Mouse (Mus musculus): ENCODE results near the gene Mcur1.
A peak's percentile ranks its signal among the peaks of the same experiment; 100 is the strongest.

Gene Mcur1

DNA sequence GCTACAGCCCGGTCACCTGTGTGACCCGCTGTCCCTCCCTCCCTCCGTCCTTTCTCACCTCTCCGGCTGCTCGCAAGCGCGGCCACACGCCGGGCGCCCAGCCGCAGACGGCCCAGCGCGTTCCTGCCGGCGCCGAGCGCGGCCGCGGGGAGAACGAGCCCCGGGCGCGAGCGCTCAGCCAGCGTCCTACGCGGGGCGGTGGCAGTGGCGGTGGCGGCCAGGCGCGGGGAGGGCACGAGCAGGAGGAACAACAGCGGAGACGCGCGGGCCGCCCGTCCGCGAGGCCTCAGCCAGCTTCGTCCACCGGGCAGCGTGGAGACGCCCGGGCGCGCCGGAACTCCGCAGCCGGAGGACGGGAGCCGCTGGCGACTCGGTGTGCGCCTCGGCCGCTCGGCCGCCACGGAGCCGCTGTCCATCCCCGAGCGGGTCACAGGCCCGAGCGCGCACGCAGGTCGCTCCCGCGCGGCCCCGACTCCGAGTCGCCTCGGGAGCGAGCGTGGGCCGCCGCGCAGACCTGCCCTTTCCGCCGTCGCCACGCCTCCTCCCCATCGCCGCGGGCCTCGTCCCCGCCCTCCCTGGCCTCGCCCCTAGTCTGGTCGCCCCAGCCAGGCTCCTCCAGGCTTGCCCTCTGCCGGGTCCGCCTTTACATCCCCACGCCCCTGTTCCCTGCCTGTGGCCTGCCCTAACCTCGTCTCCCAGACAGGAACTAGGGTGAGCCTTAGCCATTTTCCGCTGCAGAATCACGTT is at the start of gene Mcur1:
Mcur1 (minus strand) TSS at position 481 of the 747 bp plus-strand sequence.
- DNase-seq: peak; percentile 100

DNA sequence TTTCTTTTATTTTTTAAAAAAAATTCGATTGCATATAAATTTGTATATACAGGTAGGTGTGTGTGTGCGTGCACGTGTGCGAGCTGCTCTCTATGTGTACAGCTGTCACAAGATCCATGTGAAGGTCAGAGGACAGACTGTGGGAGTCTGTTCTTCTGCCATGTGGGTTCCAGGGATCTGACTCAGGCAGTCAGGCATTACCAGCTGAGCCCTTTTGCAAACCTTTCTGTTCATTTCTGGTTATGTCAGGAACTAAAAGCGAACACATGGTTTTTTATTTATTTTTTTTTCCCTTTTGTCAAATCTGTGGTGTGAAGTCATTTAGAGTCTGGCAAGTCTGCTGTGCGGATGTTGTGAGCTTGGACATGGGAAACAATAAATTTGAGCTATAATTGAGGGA is 48.9 kb upstream of the Mcur1 start:
- no peak for DNase-seq

- no peak for DNase-seq
These were observed 43.1 kb upstream of the Mcur1 start for GRCm38 (mm10) chr13:43603042-43603441.

GRCm38 (mm10) chr13:43602440-43602839 is 42.4 kb upstream of the Mcur1 start:
- no peak for DNase-seq

DNA sequence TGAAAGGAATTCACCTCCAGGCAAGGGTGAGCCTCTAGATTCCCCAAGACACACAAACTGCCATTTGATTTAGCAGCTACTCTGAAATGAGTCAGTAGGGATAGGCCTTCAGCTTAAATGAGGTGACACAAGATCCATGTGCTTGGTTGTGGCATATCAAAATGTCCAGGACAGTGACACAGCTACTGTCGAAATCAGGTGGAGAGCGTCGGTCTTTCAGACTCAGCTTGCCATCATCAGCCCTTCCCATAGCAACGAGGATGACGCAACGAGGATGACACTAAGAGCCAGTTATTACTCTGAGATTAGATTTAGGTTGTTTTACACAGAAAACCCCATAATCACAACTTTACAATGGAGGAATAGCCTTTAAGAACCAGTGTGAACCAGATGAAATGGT is 41.0 kb upstream of the Mcur1 start:
- DNase-seq: no peak

DNA sequence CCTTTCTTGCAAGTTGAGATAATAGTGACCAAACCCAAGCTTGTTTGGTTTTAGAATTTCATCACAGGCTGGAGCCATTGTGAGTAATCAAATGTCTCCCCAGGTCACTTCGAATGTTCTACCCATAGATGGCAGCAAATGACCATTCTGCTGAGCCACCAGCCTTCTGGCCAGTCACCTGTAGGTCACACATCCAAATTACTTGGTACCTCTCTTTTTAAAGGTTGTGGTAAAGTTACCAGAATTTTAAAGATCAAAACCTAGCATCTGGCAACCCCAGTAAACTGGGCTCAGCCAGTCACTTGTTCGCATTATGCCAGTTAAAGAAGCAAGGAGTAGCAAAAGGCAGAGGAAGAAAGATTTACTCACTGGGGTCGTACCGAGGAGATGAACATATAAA is 35.9 kb upstream of the Mcur1 start:
- peak; percentile 85 for DNase-seq

DNA sequence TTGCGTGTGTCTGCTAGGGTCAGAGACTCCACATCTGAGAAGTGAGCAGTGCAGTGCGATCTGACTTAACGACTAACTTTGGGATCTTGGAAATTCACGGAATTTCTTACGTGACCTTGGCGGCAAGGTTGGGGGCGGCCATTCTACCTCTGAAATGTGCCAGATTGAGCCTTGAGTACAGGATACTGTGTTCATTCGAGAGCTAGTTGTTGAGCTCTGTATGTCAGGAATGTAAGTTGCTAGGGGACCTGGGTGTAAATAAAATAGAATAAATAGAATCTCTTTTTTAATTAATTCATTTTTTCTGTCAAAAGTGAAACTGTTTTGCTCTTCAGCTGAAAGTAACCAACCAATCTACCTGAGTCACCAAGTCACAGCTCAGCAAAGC is 32.7 kb upstream of the Mcur1 start:
- DNase-seq: peak; percentile 79

DNA sequence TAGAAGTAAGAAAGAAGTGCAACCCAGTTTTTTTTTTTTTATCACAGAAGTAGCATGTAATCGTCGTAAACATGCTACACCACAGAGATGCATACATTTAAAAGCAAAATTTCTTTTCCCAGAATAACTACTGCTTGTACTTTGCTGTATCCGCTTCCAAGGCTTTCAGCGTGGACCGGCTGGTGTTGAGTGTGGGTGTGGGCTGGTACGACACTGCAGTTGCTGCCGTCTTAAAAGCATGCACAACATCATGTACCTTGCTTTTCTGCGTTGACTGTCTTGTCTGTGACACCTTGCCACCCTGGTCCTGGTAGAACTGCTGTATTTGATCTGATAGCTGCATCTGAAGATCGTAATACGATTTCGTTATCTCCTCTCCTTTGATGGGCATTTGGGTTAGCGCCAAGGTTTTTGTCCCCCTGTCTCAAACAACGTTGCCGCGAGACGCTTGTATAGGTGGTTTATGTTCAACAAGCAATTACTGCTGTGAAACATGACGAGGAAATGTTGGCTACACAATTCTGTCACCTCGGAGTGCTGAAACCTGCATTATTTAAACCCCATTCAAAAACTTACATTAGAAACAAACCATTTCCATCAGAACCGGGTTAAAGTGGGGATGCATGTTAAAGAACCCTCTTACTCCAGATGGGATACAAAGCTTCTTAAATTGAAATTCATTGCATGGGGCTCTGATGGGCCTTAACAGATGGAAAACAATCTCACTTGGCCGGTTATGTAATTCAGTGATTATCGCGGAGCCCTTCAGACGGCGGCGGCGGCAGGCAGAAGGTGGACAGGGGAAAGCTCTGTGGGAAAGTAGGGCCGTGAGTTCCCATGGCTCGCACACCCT is 32.1 kb upstream of the Mcur1 start:
- peak; percentile 63 for DNase-seq

DNA sequence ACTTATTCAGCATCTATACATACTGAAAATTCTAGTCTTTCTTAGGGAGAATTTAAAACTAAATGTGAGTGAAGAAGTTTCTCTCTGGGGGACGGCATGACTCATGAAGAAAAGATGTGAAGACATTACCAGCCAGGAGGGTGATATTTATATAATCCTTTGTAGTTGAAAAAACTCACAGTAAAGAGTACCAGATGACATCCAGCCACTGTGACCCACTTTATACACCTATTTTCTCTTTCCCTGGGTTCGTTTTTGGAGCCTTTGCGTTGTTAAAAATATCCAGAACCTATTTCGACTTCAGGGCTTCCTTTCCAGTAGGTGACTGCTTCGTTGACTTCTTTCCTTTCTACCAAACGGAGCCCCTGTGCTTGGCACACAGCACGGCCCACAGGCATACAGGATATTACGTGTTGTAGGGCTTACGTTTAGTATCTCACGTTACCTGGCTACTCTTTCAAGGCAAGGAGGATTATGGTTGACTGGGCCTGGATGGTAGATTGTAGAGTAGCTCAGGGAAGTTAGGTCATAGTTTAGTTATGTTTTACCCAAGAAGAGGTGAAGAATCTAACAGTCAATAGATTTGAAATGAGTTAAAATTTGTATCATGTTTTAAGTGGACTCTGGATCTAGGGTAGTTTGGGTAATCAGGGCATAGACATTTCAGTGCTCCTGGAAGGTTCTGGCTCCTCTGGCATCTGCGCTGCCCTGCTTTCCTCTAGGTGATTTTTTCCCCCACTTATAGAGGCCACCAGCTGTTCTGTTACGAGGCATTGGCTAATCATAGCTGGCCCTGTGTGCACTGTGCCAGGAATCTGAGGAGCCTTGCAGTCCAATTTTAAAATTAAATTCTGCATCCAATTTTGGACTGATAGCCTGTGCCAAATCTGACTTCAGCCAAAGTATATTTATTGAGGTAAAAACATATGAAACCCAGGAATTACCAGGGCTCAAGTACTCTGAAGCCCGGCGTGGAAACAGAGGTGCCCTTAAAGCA is 28.2 kb upstream of the Mcur1 start:
- DNase-seq: peak; percentile 93

DNA sequence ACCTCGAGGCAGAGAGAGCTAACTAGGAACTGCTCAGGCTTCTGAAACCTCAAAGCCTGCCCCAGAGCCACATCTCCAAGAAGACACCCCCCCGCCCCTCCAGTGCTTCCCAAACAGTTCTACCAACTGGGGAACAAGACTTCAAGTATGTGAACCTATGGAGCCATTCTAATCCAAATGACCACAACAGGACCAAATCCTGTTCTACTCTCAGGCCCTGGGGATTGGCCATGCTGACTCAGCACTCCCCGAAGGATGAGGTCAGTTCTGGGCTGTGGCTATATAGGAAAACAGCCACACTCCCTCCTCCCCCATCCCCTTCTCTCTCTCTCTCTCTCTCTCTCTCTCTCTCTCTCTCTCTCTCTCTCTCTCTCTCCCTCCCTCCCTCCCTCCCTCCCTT is 27.0 kb upstream of the Mcur1 start:
- peak; percentile 19 for DNase-seq

DNA sequence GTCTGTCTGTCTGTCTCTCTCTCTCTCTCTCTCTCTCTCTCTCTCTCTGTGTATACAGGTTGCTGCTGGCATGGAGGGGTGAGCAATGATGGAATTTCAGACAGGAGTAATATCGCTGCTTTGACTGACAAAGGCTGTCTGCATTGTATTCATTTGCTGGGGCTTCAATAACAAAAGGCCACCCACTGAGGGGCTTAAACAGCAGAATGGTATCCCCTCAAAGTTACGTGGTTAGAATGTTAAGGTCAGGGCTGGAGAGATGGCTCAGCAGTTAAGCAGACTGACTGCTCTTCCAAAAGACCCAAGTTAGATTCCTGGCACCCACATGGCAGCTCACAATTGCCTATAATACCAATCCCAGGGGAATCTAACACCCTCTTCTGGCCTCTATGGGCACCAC is 25.3 kb upstream of the Mcur1 start:
- peak; percentile 18 for DNase-seq

- peak; percentile 15 for DNase-seq
These were observed 23.5 kb upstream of the Mcur1 start for GRCm38 (mm10) chr13:43583504-43583903.

DNA sequence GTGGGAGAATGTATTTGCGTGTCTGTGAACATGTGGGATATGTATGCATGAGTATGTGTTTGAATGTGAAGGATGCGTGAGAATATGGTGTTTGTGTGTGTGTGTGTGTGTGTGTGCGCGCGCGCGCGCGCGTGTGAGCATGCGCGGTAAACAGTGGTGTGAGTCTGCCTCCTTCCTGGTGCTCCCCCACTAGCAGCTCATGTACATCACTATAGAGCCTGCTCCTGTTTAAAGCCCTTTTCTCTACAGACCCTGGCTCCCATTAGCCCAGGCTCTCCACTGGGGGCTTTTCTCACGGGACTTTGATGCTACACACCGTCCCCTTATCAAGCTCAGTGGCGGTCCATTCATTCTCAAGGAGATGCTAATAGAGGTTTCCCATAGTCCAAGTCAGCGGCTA is 23.0 kb upstream of the Mcur1 start:
- peak; percentile 64 for DNase-seq

DNA sequence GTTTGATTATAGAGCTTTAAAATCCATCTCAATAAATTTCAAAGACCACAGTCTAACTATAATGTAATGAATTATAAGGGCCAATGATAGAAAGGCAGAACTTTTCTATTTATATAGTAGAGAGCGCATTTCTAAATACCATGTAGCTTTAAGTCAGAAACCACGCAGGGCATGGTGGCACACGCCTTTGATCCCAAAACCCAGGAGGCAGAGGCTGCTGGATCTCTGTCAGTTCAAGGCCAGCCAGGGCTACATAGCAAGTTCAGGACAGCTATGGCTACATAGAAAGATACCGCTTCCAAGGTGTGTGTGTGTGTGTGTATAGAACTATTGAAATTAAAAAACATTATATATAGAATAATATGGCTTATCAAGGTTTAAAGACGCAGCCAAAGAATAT is 20.7 kb upstream of the Mcur1 start:
- DNase-seq: peak; percentile 64

GRCm38 (mm10) chr13:43579740-43580139 is 19.7 kb upstream of the Mcur1 start:
- peak; percentile 93 for DNase-seq

GRCm38 (mm10) chr13:43577766-43578165 is 17.8 kb upstream of the Mcur1 start:
- no peak for DNase-seq

- DNase-seq: peak; percentile 74
These were observed 17.3 kb upstream of the Mcur1 start for GRCm38 (mm10) chr13:43577254-43577653.

DNA sequence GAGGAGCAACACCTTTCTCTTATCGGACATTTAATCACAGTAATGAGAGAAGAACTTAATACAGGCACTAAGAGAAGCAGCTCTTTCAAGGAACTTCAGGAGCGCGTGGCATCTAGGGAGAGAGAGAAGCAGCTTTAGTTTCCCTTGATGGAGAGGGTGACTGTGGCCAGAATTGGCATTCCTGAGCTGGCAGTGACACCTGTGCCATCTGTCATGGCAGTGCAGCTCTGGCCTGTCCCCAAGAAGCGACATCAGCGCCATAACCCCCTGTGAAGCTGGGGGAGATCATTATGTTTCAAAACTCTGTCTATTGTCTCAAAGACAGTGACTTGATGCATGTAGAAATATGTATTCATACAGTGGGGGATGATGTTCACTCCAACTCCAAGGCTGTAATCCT is 15.4 kb upstream of the Mcur1 start:
- DNase-seq: peak; percentile 53

DNA sequence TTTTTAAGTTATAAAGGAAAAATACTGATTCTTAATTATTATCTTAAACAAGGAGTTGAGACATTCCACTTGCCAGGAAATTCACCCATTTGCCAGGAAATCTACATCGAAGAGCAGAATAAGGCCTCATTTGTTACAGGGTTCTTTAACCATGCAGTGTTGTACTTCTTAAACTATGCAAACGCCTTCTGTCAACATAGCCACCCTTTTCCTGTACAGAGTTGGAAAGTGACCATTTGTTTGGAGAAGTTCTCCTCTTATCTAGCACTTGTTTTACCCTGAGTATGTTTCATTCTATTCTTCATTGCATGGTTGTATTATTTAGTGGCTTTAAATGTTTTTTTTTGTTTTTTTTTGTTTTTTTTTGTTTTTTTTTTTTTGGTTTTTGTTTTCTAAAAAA is 14.0 kb upstream of the Mcur1 start:
- no peak for DNase-seq

DNA sequence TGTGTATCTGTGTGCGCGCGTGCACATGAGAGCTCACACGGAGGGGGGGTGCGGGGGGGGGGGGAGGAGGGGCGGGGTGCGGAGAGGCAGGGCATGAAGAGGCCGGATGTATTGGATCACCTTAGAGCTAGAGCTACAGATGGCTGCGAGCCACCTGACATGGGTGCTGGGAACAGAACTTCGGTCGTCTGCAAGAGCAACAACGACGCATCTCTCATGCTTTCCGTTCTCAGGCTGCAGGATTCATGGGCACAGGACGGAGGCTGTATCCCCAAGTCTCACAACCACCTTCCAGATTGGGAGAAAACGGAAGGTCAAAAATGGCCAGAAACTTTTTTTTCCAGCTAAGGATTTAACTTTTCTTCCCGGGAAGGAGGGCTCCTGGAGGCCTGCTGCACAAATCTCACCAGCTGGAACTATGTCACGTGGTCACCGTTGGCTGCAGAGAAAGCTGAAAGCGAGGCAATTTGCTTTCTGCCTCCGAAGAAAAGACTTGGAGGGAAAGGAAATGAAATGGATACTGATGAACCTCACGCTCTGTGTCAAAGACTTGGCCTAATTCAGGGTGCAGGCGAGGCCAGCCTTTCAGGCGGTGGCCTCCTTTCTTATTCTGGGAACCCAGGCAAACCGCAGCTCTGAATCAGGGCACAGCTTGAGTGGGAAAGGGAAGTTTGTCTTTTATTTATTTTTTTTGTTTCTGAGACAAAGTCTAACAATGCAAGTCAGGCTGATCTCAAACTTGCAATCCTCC is 7.3 kb upstream of the Mcur1 start:
- DNase-seq: peak; percentile 91

- peak; percentile 89 for DNase-seq
These were observed 6.2 kb upstream of the Mcur1 start for GRCm38 (mm10) chr13:43566184-43566583.

GRCm38 (mm10) chr13:43565346-43565745 is 5.4 kb upstream of the Mcur1 start:
- DNase-seq: peak; percentile 94

Data from heart, adult 11 months (tissue).